Mouse (Mus musculus): ENCODE measurements at regions not wholly inside any gene's neighbourhood (a gene's known extent, or its start where the extent isn't known, plus 50 kb on each side); places are given as distances from the start of the nearest gene placed in this dataset.

DNA sequence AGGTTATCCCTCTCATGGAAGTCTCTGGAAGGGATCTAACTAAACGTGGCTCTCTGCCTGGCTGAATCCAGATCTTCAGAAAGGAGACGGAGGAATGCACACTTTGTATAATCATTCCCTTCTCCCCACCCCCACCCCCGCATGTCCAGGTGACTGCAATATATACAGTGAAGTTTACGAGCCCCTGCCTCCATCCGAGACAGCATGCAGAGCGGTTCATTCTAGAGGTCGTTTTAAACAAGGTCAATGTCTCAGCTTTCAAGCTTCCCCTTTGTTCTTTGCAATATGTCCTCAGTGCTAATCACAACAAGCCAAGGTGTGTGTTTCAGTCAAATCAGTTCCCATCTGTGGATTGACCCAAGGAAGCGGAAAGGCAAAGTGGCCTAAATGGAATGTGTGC is 457.5 kb upstream of the Gm765 start:
- Histone ChIP-seq H3K36me3 (ENCODE audit: control insufficient read depth, insufficient read depth) (no peaks in the 10 kb centered on the region), H3ac (ENCODE audit: control insufficient read depth, insufficient read length) (no peak overlapping the region), H3K4me2 (ENCODE audit: low read depth) (no peak overlapping the region), H3K4me3 (no peak overlapping the region), H3K27me3 (ENCODE audit: control insufficient read depth, insufficient read depth, insufficient read length) (no peaks in the 10 kb centered on the region), H3K79me2 (ENCODE audit: control insufficient read depth, insufficient read depth) (no peaks in the 10 kb centered on the region)
- TF ChIP-seq SRF (IDR thresholded peaks at IDR 0.05; ENCODE audit: control insufficient read depth, insufficient read length, low read depth) (no peak), MYOG (IDR thresholded peaks at IDR 0.05; ENCODE audit: control insufficient read depth in 1 of 3, insufficient read depth in 1 of 3, insufficient read length in 2 of 3, low read depth in 2 of 3) (no peak), CEBPB (IDR thresholded peaks at IDR 0.05; ENCODE audit: insufficient read depth, poor library complexity, severe bottlenecking) (no peak), REST (IDR thresholded peaks at IDR 0.05; ENCODE audit: insufficient read depth, insufficient read length) (no peak), TCF12 (IDR thresholded peaks at IDR 0.05; ENCODE audit: insufficient read depth, poor library complexity, severe bottlenecking) (no peak), TCF3 (IDR thresholded peaks at IDR 0.05; ENCODE audit: insufficient read length, low read depth) (no peak), MAX (IDR thresholded peaks at IDR 0.05; ENCODE audit: low read depth) (no peak), MYOD1 (IDR thresholded peaks at IDR 0.05; ENCODE audit: control insufficient read depth in 1 of 3, insufficient read length in 2 of 3, low read depth in 2 of 3) (no peak), POLR2A (IDR thresholded peaks at IDR 0.05; ENCODE audit: insufficient read length, low read depth) (no peak), E2F4 (IDR thresholded peaks at IDR 0.05; ENCODE audit: insufficient read depth) (no peak), POLR2AphosphoS2 (IDR thresholded peaks at IDR 0.05; ENCODE audit: insufficient read length, low read depth) (no peak), USF1 (IDR thresholded peaks at IDR 0.05; ENCODE audit: low read depth) (no peak)

DNA sequence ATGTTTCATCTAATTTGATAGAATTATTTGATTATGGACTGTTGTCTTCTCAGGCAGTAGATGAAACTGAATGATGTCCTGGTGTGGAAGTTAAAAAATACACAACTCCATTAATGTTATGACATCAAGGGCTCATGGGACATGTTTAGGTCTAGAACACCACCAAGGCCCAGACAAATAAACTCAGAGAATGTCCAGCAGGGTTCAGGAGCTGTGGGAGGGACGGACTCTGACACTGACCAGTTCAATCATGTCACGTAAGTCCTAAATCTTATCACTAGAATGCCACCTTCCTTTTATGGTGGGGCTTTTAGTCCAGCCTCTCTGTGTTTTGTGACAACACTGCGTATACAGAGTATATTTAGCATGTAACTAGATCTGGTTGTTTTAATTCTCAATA is 455.2 kb upstream of the Gm765 start:
- no peak overlapping the region for H3ac ChIP-seq (ENCODE audit: control insufficient read depth, insufficient read length)
- peak overlapping the region; percentile 51 for H3K4me2 ChIP-seq (ENCODE audit: low read depth)
- H3K27me3 ChIP-seq (ENCODE audit: control insufficient read depth, insufficient read depth, insufficient read length) = no peaks in the 10 kb centered on the region
- H3K36me3 ChIP-seq (ENCODE audit: control insufficient read depth, insufficient read depth) = no peaks in the 10 kb centered on the region
- H3K4me3 ChIP-seq = no peak overlapping the region
- TF ChIP-seq E2F4 (IDR thresholded peaks at IDR 0.05; ENCODE audit: insufficient read depth) = no peak
- no peak for TF ChIP-seq REST (IDR thresholded peaks at IDR 0.05; ENCODE audit: insufficient read depth, insufficient read length)
- no peak for TF ChIP-seq POLR2AphosphoS2 (IDR thresholded peaks at IDR 0.05; ENCODE audit: insufficient read length, low read depth)
- TF ChIP-seq MYOD1 (IDR thresholded peaks at IDR 0.05; ENCODE audit: control insufficient read depth in 1 of 3, insufficient read length in 2 of 3, low read depth in 2 of 3) = no peak
- TF ChIP-seq SRF (IDR thresholded peaks at IDR 0.05; ENCODE audit: control insufficient read depth, insufficient read length, low read depth) = no peak
- TF ChIP-seq MAX (IDR thresholded peaks at IDR 0.05; ENCODE audit: low read depth) = no peak
- TF ChIP-seq MYOG (IDR thresholded peaks at IDR 0.05; ENCODE audit: control insufficient read depth in 1 of 3, insufficient read depth in 1 of 3, insufficient read length in 2 of 3, low read depth in 2 of 3) = no peak
- TF ChIP-seq USF1 (IDR thresholded peaks at IDR 0.05; ENCODE audit: low read depth) = no peak
- TF ChIP-seq CEBPB (IDR thresholded peaks at IDR 0.05; ENCODE audit: insufficient read depth, poor library complexity, severe bottlenecking) = no peak
- no peak for TF ChIP-seq TCF3 (IDR thresholded peaks at IDR 0.05; ENCODE audit: insufficient read length, low read depth)
- no peak for TF ChIP-seq TCF12 (IDR thresholded peaks at IDR 0.05; ENCODE audit: insufficient read depth, poor library complexity, severe bottlenecking)
- no peak for TF ChIP-seq POLR2A (IDR thresholded peaks at IDR 0.05; ENCODE audit: insufficient read length, low read depth)
- H3K79me2 ChIP-seq (ENCODE audit: control insufficient read depth, insufficient read depth) = no peaks in the 10 kb centered on the region

DNA sequence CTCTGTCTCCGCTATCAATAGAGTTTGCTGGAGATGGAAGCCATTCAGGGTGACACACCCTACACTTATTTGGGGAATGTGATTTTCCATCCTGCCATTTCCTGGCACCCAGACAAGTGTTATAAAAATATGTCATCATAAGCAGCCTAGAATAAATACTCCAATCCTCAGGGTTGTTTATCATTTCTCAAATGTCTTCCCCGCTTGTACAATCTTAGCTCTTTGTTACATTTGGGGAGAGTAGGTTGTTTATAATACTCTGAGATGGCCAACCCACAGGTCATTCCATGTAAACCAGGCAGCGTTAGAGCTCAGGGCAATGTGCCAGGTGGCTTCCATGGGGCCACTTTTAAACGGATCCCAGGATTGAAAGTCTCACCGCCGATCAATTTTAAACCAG is 454.8 kb upstream of the Gm765 start:
- H3ac ChIP-seq (ENCODE audit: control insufficient read depth, insufficient read length) = no peak overlapping the region
- no peaks in the 10 kb centered on the region for H3K27me3 ChIP-seq (ENCODE audit: control insufficient read depth, insufficient read depth, insufficient read length)
- no peak for TF ChIP-seq MAX (IDR thresholded peaks at IDR 0.05; ENCODE audit: low read depth)
- TF ChIP-seq CEBPB (IDR thresholded peaks at IDR 0.05; ENCODE audit: insufficient read depth, poor library complexity, severe bottlenecking) = 0 out of 2 replicates have a peak, but pooled peaks have one; percentile 35
- H3K79me2 ChIP-seq (ENCODE audit: control insufficient read depth, insufficient read depth) = no peaks in the 10 kb centered on the region
- no peaks in the 10 kb centered on the region for H3K36me3 ChIP-seq (ENCODE audit: control insufficient read depth, insufficient read depth)
- peak overlapping the region; percentile 51 for H3K4me2 ChIP-seq (ENCODE audit: low read depth)
- no peak overlapping the region for H3K4me3 ChIP-seq

DNA sequence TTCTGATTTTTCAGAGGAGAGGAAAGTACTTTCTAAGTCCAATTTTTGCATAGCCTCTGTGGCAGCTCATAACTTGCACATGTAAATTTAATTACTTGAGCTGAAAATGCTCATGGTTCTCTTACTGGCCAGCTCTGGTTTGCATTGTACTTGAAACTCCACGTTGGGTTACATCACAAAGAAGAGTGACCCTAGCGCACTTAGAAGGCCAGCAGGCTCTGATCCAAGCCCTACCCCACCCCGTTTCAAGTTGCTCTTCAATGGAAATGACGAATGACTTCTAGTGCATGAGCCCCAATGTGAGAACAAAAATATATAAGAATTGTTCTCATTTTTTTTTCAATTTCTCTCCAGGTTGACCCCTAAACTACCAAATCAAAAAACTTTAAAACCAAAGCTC is 454.1 kb upstream of the Gm765 start:
- TF ChIP-seq POLR2A (IDR thresholded peaks at IDR 0.05; ENCODE audit: insufficient read length, low read depth) = no peak
- TF ChIP-seq MYOD1 (IDR thresholded peaks at IDR 0.05; ENCODE audit: control insufficient read depth in 1 of 3, insufficient read length in 2 of 3, low read depth in 2 of 3) = no peak
- no peak for TF ChIP-seq TCF3 (IDR thresholded peaks at IDR 0.05; ENCODE audit: insufficient read length, low read depth)
- no peak for TF ChIP-seq E2F4 (IDR thresholded peaks at IDR 0.05; ENCODE audit: insufficient read depth)
- TF ChIP-seq CEBPB (IDR thresholded peaks at IDR 0.05; ENCODE audit: insufficient read depth, poor library complexity, severe bottlenecking) = no peak
- no peak for TF ChIP-seq POLR2AphosphoS2 (IDR thresholded peaks at IDR 0.05; ENCODE audit: insufficient read length, low read depth)
- no peak for TF ChIP-seq MAX (IDR thresholded peaks at IDR 0.05; ENCODE audit: low read depth)
- TF ChIP-seq MYOG (IDR thresholded peaks at IDR 0.05; ENCODE audit: control insufficient read depth in 1 of 3, insufficient read depth in 1 of 3, insufficient read length in 2 of 3, low read depth in 2 of 3) = no peak
- TF ChIP-seq TCF12 (IDR thresholded peaks at IDR 0.05; ENCODE audit: insufficient read depth, poor library complexity, severe bottlenecking) = no peak
- TF ChIP-seq USF1 (IDR thresholded peaks at IDR 0.05; ENCODE audit: low read depth) = no peak
- no peak for TF ChIP-seq REST (IDR thresholded peaks at IDR 0.05; ENCODE audit: insufficient read depth, insufficient read length)
- TF ChIP-seq SRF (IDR thresholded peaks at IDR 0.05; ENCODE audit: control insufficient read depth, insufficient read length, low read depth) = no peak
- H3K27me3 ChIP-seq (ENCODE audit: control insufficient read depth, insufficient read depth, insufficient read length) = no peaks in the 10 kb centered on the region
- H3K4me2 ChIP-seq (ENCODE audit: low read depth) = no peak overlapping the region
- no peaks in the 10 kb centered on the region for H3K79me2 ChIP-seq (ENCODE audit: control insufficient read depth, insufficient read depth)
- no peaks in the 10 kb centered on the region for H3K36me3 ChIP-seq (ENCODE audit: control insufficient read depth, insufficient read depth)
- H3ac ChIP-seq (ENCODE audit: control insufficient read depth, insufficient read length) = no peak overlapping the region
- H3K4me3 ChIP-seq = no peak overlapping the region

DNA sequence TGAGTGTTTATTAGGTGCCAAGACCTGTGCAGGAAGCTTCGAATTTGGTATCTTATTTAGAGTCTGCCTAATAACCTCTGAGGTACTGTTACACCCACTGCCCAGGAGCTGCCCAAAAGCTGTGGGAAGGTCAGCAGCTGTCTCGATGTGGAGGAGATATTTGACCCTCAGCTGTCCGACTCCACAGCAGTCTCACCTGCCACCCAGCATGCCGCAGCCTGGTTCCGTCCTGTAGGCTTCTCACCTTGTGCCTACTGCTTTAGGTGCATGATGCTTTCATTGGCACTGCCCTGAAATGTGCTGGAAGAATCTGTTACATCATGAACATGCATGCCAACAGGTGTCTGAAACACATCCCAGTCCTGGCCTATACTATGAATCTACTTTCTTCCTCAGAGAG is 444.9 kb upstream of the Gm765 start:
- no peaks in the 10 kb centered on the region for H3K36me3 ChIP-seq (ENCODE audit: control insufficient read depth, insufficient read depth)
- TF ChIP-seq REST (IDR thresholded peaks at IDR 0.05; ENCODE audit: insufficient read depth, insufficient read length) (no peak), MAX (IDR thresholded peaks at IDR 0.05; ENCODE audit: low read depth) (no peak), USF1 (IDR thresholded peaks at IDR 0.05; ENCODE audit: low read depth) (no peak), POLR2AphosphoS2 (IDR thresholded peaks at IDR 0.05; ENCODE audit: insufficient read length, low read depth) (no peak), POLR2A (IDR thresholded peaks at IDR 0.05; ENCODE audit: insufficient read length, low read depth) (no peak), E2F4 (IDR thresholded peaks at IDR 0.05; ENCODE audit: insufficient read depth) (no peak), TCF3 (IDR thresholded peaks at IDR 0.05; ENCODE audit: insufficient read length, low read depth) (no peak), CEBPB (IDR thresholded peaks at IDR 0.05; ENCODE audit: insufficient read depth, poor library complexity, severe bottlenecking) (no peak), MYOD1 (IDR thresholded peaks at IDR 0.05; ENCODE audit: control insufficient read depth in 1 of 3, insufficient read length in 2 of 3, low read depth in 2 of 3) (peak in 2 of 3 experiments; percentile 46 to 79), SRF (IDR thresholded peaks at IDR 0.05; ENCODE audit: control insufficient read depth, insufficient read length, low read depth) (no peak), MYOG (IDR thresholded peaks at IDR 0.05; ENCODE audit: control insufficient read depth in 1 of 3, insufficient read depth in 1 of 3, insufficient read length in 2 of 3, low read depth in 2 of 3) (peak in 2 of 3 experiments; percentile 69 to 74), TCF12 (IDR thresholded peaks at IDR 0.05; ENCODE audit: insufficient read depth, poor library complexity, severe bottlenecking) (no peak)

More for the DNA sequence above, 444.9 kb upstream of the Gm765 start:
- no peak overlapping the region for H3K4me3 ChIP-seq
- H3K79me2 ChIP-seq (ENCODE audit: control insufficient read depth, insufficient read depth) = no peaks in the 10 kb centered on the region
- H3ac ChIP-seq (ENCODE audit: control insufficient read depth, insufficient read length) = no peak overlapping the region
- no peak overlapping the region for H3K4me2 ChIP-seq (ENCODE audit: low read depth)
- no peaks in the 10 kb centered on the region for H3K27me3 ChIP-seq (ENCODE audit: control insufficient read depth, insufficient read depth, insufficient read length)

All from myocyte (in vitro differentiated cells).